Mouse (Mus musculus): ENCODE measurements around the gene Gm11562. TPM values are rescaled to one million over a fixed set of nuclear protein-coding genes. Genes with fewer than 3 reads are reported as not detected.
"Not testable (repeated sequence)": the region's sequence is repeated elsewhere in the genome, so short reads cannot be mapped to it uniquely, and the experiment has no call there.

The Gm11562 gene
- not detected in 2 replicates for polyA plus RNA-seq (2014; fragmentation: Nextera tagmentation; extraction: Ambion mirVana)

GRCm38 (mm10) chr11:99620335-99620734, at the start of gene Gm11562:
Gene Gm11562, minus strand, starts transcription at chr11:99620435.
- ATAC-seq (replicated peaks; ENCODE audit: insufficient number of reproducible peaks, low FRiP score, low TSS enrichment) = no peak

GRCm38 (mm10) chr11:99665860-99666259, 45.6 kb upstream of the Gm11562 start, which contains the start of gene Krtap4-6:
Gene Krtap4-6, minus strand, starts transcription at chr11:99665960.
- Histone ChIP-seq H3K4me3 (ENCODE audit: low read depth, low read length) (no peak within 1 kb of the TSS), H3K4me1 (ENCODE audit: control insufficient read depth, insufficient read depth, low read length) (no peaks in the 10 kb centered on the region), H3K27ac (ENCODE audit: low read depth, low read length) (no peak within 1 kb of the TSS), H3K27me3 (ENCODE audit: control insufficient read depth, insufficient read depth, low read length) (no peaks in the 10 kb centered on the region), H3K36me3 (ENCODE audit: control insufficient read depth, insufficient read depth, low read length) (no peaks in the 10 kb centered on the region), H3K4me2 (no peak within 1 kb of the TSS), H3K9me3 (replicated peaks; ENCODE audit: control insufficient read depth, low read length) (no peaks in the 10 kb centered on the region), H3K9ac (ENCODE audit: low read depth, low read length) (no peak within 1 kb of the TSS)
- no peak for ATAC-seq (replicated peaks; ENCODE audit: insufficient number of reproducible peaks, low FRiP score, low TSS enrichment)

More at GRCm38 (mm10) chr11:99620335-99620734, at the start of gene Gm11562:
- Histone ChIP-seq H3K9ac (ENCODE audit: low read depth, low read length) (no peak within 1 kb of the TSS), H3K27ac (ENCODE audit: low read depth, low read length) (no peak within 1 kb of the TSS), H3K27me3 (ENCODE audit: control insufficient read depth, insufficient read depth, low read length) (no peaks in the 10 kb centered on the region), H3K9me3 (replicated peaks; ENCODE audit: control insufficient read depth, low read length) (no peaks in the 10 kb centered on the region), H3K36me3 (ENCODE audit: control insufficient read depth, insufficient read depth, low read length) (no peaks in the 10 kb centered on the region), H3K4me2 (no peak within 1 kb of the TSS), H3K4me3 (ENCODE audit: low read depth, low read length) (no peak within 1 kb of the TSS), H3K4me1 (ENCODE audit: control insufficient read depth, insufficient read depth, low read length) (no peaks in the 10 kb centered on the region)
- WGBS (ENCODE audit: insufficient replicate concordance) = 76% methylated on average over 2 of the region's 2 CpGs

- Histone ChIP-seq H3K9me3 (replicated peaks; ENCODE audit: control insufficient read depth, low read length) (no peaks in the 10 kb centered on the region), H3K27ac (ENCODE audit: low read depth, low read length) (no peak overlapping the region), H3K4me3 (ENCODE audit: low read depth, low read length) (no peak overlapping the region), H3K36me3 (ENCODE audit: control insufficient read depth, insufficient read depth, low read length) (no peaks in the 10 kb centered on the region), H3K4me2 (no peak overlapping the region), H3K4me1 (ENCODE audit: control insufficient read depth, insufficient read depth, low read length) (no peaks in the 10 kb centered on the region), H3K9ac (ENCODE audit: low read depth, low read length) (no peak overlapping the region), H3K27me3 (ENCODE audit: control insufficient read depth, insufficient read depth, low read length) (no peaks in the 10 kb centered on the region)
- WGBS (ENCODE audit: insufficient replicate concordance) = 78% methylated on average over 10 of the region's 10 CpGs
- no peak for ATAC-seq (replicated peaks; ENCODE audit: insufficient number of reproducible peaks, low FRiP score, low TSS enrichment)
Measured at GRCm38 (mm10) chr11:99662802-99663201, 42.6 kb upstream of the Gm11562 start.

GRCm38 (mm10) chr11:99659256-99659655, 39.0 kb upstream of the Gm11562 start:
- Histone ChIP-seq H3K4me3 (ENCODE audit: low read depth, low read length) (no peak overlapping the region), H3K9ac (ENCODE audit: low read depth, low read length) (no peak overlapping the region)
- 83% methylated on average over 4 of the region's 4 CpGs for WGBS (ENCODE audit: insufficient replicate concordance)

GRCm38 (mm10) chr11:99658467-99659010, 38.3 kb upstream of the Gm11562 start, which contains the start of gene Gm11563:
Gene Gm11563, minus strand, starts transcription at chr11:99658960.
- not testable (repeated sequence) for H3K4me1 ChIP-seq (ENCODE audit: control insufficient read depth, insufficient read depth, low read length); H3K4me2 ChIP-seq; ATAC-seq (replicated peaks; ENCODE audit: insufficient number of reproducible peaks, low FRiP score, low TSS enrichment); H3K9ac ChIP-seq (ENCODE audit: low read depth, low read length); H3K27ac ChIP-seq (ENCODE audit: low read depth, low read length); H3K4me3 ChIP-seq (ENCODE audit: low read depth, low read length); H3K36me3 ChIP-seq (ENCODE audit: control insufficient read depth, insufficient read depth, low read length); H3K9me3 ChIP-seq (replicated peaks; ENCODE audit: control insufficient read depth, low read length); H3K27me3 ChIP-seq (ENCODE audit: control insufficient read depth, insufficient read depth, low read length)
- WGBS (ENCODE audit: insufficient replicate concordance) = 62% methylated on average over 10 of the region's 10 CpGs

More at GRCm38 (mm10) chr11:99659256-99659655, 39.0 kb upstream of the Gm11562 start:
- H3K27me3 ChIP-seq (ENCODE audit: control insufficient read depth, insufficient read depth, low read length) = no peaks in the 10 kb centered on the region
- no peak overlapping the region for H3K27ac ChIP-seq (ENCODE audit: low read depth, low read length)
- no peaks in the 10 kb centered on the region for H3K9me3 ChIP-seq (replicated peaks; ENCODE audit: control insufficient read depth, low read length)
- ATAC-seq (replicated peaks; ENCODE audit: insufficient number of reproducible peaks, low FRiP score, low TSS enrichment) = no peak
- no peaks in the 10 kb centered on the region for H3K4me1 ChIP-seq (ENCODE audit: control insufficient read depth, insufficient read depth, low read length)
- H3K4me2 ChIP-seq = no peak overlapping the region
- H3K36me3 ChIP-seq (ENCODE audit: control insufficient read depth, insufficient read depth, low read length) = no peaks in the 10 kb centered on the region

- Histone ChIP-seq H3K4me1 (ENCODE audit: control insufficient read depth, insufficient read depth, low read length) (no peaks in the 10 kb centered on the region), H3K9ac (ENCODE audit: low read depth, low read length) (no peak overlapping the region), H3K4me3 (ENCODE audit: low read depth, low read length) (no peak overlapping the region), H3K36me3 (ENCODE audit: control insufficient read depth, insufficient read depth, low read length) (no peaks in the 10 kb centered on the region), H3K27me3 (ENCODE audit: control insufficient read depth, insufficient read depth, low read length) (no peaks in the 10 kb centered on the region), H3K9me3 (replicated peaks; ENCODE audit: control insufficient read depth, low read length) (no peaks in the 10 kb centered on the region), H3K4me2 (no peak overlapping the region), H3K27ac (ENCODE audit: low read depth, low read length) (no peak overlapping the region)
- 47% methylated on average over 5 of the region's 5 CpGs for WGBS (ENCODE audit: insufficient replicate concordance)
- no peak for ATAC-seq (replicated peaks; ENCODE audit: insufficient number of reproducible peaks, low FRiP score, low TSS enrichment)
Measured at GRCm38 (mm10) chr11:99657051-99657450, 36.8 kb upstream of the Gm11562 start.

GRCm38 (mm10) chr11:99650136-99650535, 29.9 kb upstream of the Gm11562 start, which contains the start of gene Gm11555:
Gene Gm11555, minus strand, starts transcription at chr11:99650236.
- Histone ChIP-seq H3K9me3 (replicated peaks; ENCODE audit: control insufficient read depth, low read length) (no peaks in the 10 kb centered on the region), H3K27me3 (ENCODE audit: control insufficient read depth, insufficient read depth, low read length) (no peaks in the 10 kb centered on the region), H3K4me1 (ENCODE audit: control insufficient read depth, insufficient read depth, low read length) (no peaks in the 10 kb centered on the region), H3K27ac (ENCODE audit: low read depth, low read length) (no peak within 1 kb of the TSS), H3K4me3 (ENCODE audit: low read depth, low read length) (no peak within 1 kb of the TSS), H3K4me2 (no peak within 1 kb of the TSS), H3K9ac (ENCODE audit: low read depth, low read length) (no peak within 1 kb of the TSS), H3K36me3 (ENCODE audit: control insufficient read depth, insufficient read depth, low read length) (no peaks in the 10 kb centered on the region)
- 78% methylated on average over 2 of the region's 2 CpGs for WGBS (ENCODE audit: insufficient replicate concordance)
- no peak for ATAC-seq (replicated peaks; ENCODE audit: insufficient number of reproducible peaks, low FRiP score, low TSS enrichment)

GRCm38 (mm10) chr11:99646444-99646843, 26.2 kb upstream of the Gm11562 start:
- no peak overlapping the region for H3K27ac ChIP-seq (ENCODE audit: low read depth, low read length)
- no peaks in the 10 kb centered on the region for H3K9me3 ChIP-seq (replicated peaks; ENCODE audit: control insufficient read depth, low read length)
- no peak for ATAC-seq (replicated peaks; ENCODE audit: insufficient number of reproducible peaks, low FRiP score, low TSS enrichment)
- H3K36me3 ChIP-seq (ENCODE audit: control insufficient read depth, insufficient read depth, low read length) = no peaks in the 10 kb centered on the region
- H3K4me3 ChIP-seq (ENCODE audit: low read depth, low read length) = no peak overlapping the region
- H3K27me3 ChIP-seq (ENCODE audit: control insufficient read depth, insufficient read depth, low read length) = no peaks in the 10 kb centered on the region
- WGBS (ENCODE audit: insufficient replicate concordance) = 81% methylated on average over 15 of the region's 15 CpGs
- H3K4me1 ChIP-seq (ENCODE audit: control insufficient read depth, insufficient read depth, low read length) = no peaks in the 10 kb centered on the region
- H3K4me2 ChIP-seq = no peak overlapping the region
- no peak overlapping the region for H3K9ac ChIP-seq (ENCODE audit: low read depth, low read length)

- H3K27ac ChIP-seq (ENCODE audit: low read depth, low read length) = no peak overlapping the region
- H3K9ac ChIP-seq (ENCODE audit: low read depth, low read length) = no peak overlapping the region
- 75% methylated on average over 3 of the region's 3 CpGs for WGBS (ENCODE audit: insufficient replicate concordance)
- no peak for ATAC-seq (replicated peaks; ENCODE audit: insufficient number of reproducible peaks, low FRiP score, low TSS enrichment)
- H3K9me3 ChIP-seq (replicated peaks; ENCODE audit: control insufficient read depth, low read length) = no peaks in the 10 kb centered on the region
- no peak overlapping the region for H3K4me3 ChIP-seq (ENCODE audit: low read depth, low read length)
- no peak overlapping the region for H3K4me2 ChIP-seq
- no peaks in the 10 kb centered on the region for H3K4me1 ChIP-seq (ENCODE audit: control insufficient read depth, insufficient read depth, low read length)
- no peaks in the 10 kb centered on the region for H3K27me3 ChIP-seq (ENCODE audit: control insufficient read depth, insufficient read depth, low read length)
- no peaks in the 10 kb centered on the region for H3K36me3 ChIP-seq (ENCODE audit: control insufficient read depth, insufficient read depth, low read length)
Measured at GRCm38 (mm10) chr11:99644351-99644750, 24.1 kb upstream of the Gm11562 start.
